Mouse (Mus musculus) myocyte (in vitro differentiated cells): ENCODE measurements around the gene Ppara. TPM values are rescaled to one million over a fixed set of nuclear protein-coding genes. Genes with fewer than 3 reads are reported as not detected.
"Not testable (repeated sequence)": the region's sequence is repeated elsewhere in the genome, so short reads cannot be mapped to it uniquely, and the experiment has no call there.

Source experiments
- H3K27me3 ChIP-seq: one replicate; pipeline ENCODE4 v1.6.1; 2011; ENCODE audit not compliant: control insufficient read depth, insufficient read depth, insufficient read length
- H3K36me3 ChIP-seq: one replicate; pipeline ENCODE4 v1.6.1; 2011; ENCODE audit not compliant: control insufficient read depth, insufficient read depth
- H3K4me2 ChIP-seq: one replicate; pipeline ENCODE4 v1.6.1; 2011; ENCODE audit warnings: low read depth, control low read depth
- H3K4me3 ChIP-seq: one replicate; pipeline ENCODE4 v1.5.1; 2011; ENCODE audit warnings: mild to moderate bottlenecking, control low read depth, moderate library complexity
- H3K79me2 ChIP-seq: one replicate; pipeline ENCODE4 v1.6.1; 2011; ENCODE audit not compliant: control insufficient read depth, insufficient read depth
- H3ac ChIP-seq: one replicate; pipeline ENCODE4 v1.6.1; 2011; ENCODE audit not compliant: control insufficient read depth, insufficient read length
- CEBPB ChIP-seq: IDR thresholded peaks from 2 replicates; pipeline ENCODE4 v1.6.1; 2011; ENCODE audit warnings: mild to moderate bottlenecking, moderate library complexity; ENCODE audit not compliant: poor library complexity, insufficient read depth, severe bottlenecking
- E2F4 ChIP-seq: IDR thresholded peaks from one replicate; pipeline ENCODE4 v1.6.1; 2011; ENCODE audit warnings: mild to moderate bottlenecking, control low read depth, moderate library complexity; ENCODE audit not compliant: insufficient read depth
- MAX ChIP-seq: IDR thresholded peaks from one replicate; pipeline ENCODE4 v1.6.1; 2011; ENCODE audit warnings: low read depth, mild to moderate bottlenecking, control low read depth
- MYOD1 ChIP-seq, 3 experiments: IDR thresholded peaks; one replicate each; pipeline ENCODE4 v1.6.1; 2011; ENCODE audit warnings: control low read depth in 2 of 3, low read depth in 2 of 3, mild to moderate bottlenecking in 2 of 3, moderate library complexity in 1 of 3; ENCODE audit not compliant: insufficient read length in 2 of 3, control insufficient read depth in 1 of 3
- MYOG ChIP-seq, 3 experiments: IDR thresholded peaks; one replicate each; pipeline ENCODE4 v1.6.1; 2011; ENCODE audit warnings: control low read depth in 2 of 3, low read depth in 2 of 3, mild to moderate bottlenecking in 2 of 3; ENCODE audit not compliant: insufficient read length in 2 of 3, control insufficient read depth in 1 of 3, insufficient read depth in 1 of 3
- POLR2A ChIP-seq: IDR thresholded peaks from one replicate; pipeline ENCODE4 v1.6.1; 2011; ENCODE audit warnings: low read depth, mild to moderate bottlenecking, control low read depth, moderate library complexity; ENCODE audit not compliant: insufficient read length
- POLR2AphosphoS2 ChIP-seq: IDR thresholded peaks from one replicate; pipeline ENCODE4 v1.6.1; 2011; ENCODE audit warnings: low read depth, control low read depth; ENCODE audit not compliant: insufficient read length
- REST ChIP-seq: IDR thresholded peaks from one replicate; pipeline ENCODE4 v1.6.1; 2011; ENCODE audit warnings: mild to moderate bottlenecking, control low read depth, moderate library complexity; ENCODE audit not compliant: insufficient read depth, insufficient read length
- SRF ChIP-seq: IDR thresholded peaks from one replicate; pipeline ENCODE4 v1.6.1; 2011; ENCODE audit warnings: low read depth; ENCODE audit not compliant: control insufficient read depth, insufficient read length
- TCF12 ChIP-seq: IDR thresholded peaks from one replicate; pipeline ENCODE4 v1.6.1; 2011; ENCODE audit warnings: mild to moderate bottlenecking, control low read depth; ENCODE audit not compliant: poor library complexity, insufficient read depth, severe bottlenecking
- TCF3 ChIP-seq: IDR thresholded peaks from one replicate; pipeline ENCODE4 v1.6.1; 2011; ENCODE audit warnings: low read depth, control low read depth; ENCODE audit not compliant: insufficient read length
- USF1 ChIP-seq: IDR thresholded peaks from one replicate; pipeline ENCODE4 v1.6.1; 2011; ENCODE audit warnings: low read depth, mild to moderate bottlenecking, control low read depth, moderate library complexity
- polyA plus RNA-seq: library from polyadenylated mRNA; unstranded; fragments of >200 nt; fragmentation: generic; extraction: Trizol; gene quantifications from one replicate; pipeline ENCODE4 v1.2.1, GENCODE M21; 2012; ENCODE audit warnings: missing spikeins

The Ppara gene
- polyA plus RNA-seq, 1 experiment = 0.12 TPM

DNA sequence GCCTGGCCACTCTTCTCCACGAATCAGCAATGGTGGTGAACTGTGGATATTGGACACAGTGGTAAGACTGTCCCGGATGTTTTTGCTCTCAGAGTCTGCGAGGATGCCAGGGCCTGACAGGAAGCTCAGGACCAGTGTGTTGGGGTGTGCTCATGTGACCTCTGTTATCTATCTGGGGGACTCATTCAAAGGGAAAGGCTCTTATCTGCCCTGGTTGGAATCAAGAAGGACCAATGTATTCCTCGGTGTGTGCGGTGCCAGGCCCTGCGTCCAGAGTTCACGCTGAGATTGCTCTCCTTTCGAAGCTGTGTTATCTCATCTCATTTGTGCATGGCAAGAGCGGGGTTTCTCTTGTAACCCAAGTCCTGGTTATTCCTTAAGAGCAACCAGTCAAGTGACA is 39.6 kb downstream of the Ppara start:
- Histone ChIP-seq H3K4me3 (no peak overlapping the region), H3K27me3 (peaks cover 53% of the 10 kb centered on the region), H3ac (no peak overlapping the region), H3K79me2 (no peaks in the 10 kb centered on the region), H3K36me3 (no peaks in the 10 kb centered on the region), H3K4me2 (no peak overlapping the region)
- TF ChIP-seq USF1 (no peak), TCF12 (no peak), CEBPB (no peak), POLR2AphosphoS2 (no peak), SRF (no peak), REST (no peak), MYOD1 (IDR thresholded peaks at IDR 0.05; ENCODE audit: control insufficient read depth in 1 of 3, insufficient read length in 2 of 3, low read depth in 2 of 3) (no peak), MAX (no peak), POLR2A (no peak), MYOG (IDR thresholded peaks at IDR 0.05; ENCODE audit: control insufficient read depth in 1 of 3, insufficient read depth in 1 of 3, insufficient read length in 2 of 3, low read depth in 2 of 3) (no peak), E2F4 (no peak)

DNA sequence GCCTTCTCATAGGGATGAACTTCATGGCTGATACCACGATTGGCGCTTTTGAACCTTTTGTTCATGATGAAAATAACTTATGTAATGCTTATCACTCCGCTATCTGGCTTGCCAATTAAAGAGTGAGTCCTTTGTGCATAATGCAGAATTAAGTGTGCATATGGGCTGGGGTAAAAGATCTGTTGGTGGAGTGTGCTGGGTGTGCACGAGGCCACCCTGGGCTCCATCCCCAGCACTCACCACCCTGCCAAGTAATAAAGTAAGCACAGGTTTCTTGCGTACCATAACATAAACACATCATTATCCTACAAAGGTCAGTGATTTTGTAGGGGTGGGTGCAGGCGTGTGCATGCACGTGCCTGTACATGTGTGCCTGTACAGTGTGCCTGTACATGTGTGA is 40.2 kb downstream of the Ppara start:
- Histone ChIP-seq H3K27me3 (peaks cover 50% of the 10 kb centered on the region), H3K4me2 (no peak overlapping the region)
- TF ChIP-seq MAX (no peak), POLR2A (no peak), MYOG (IDR thresholded peaks at IDR 0.05; ENCODE audit: control insufficient read depth in 1 of 3, insufficient read depth in 1 of 3, insufficient read length in 2 of 3, low read depth in 2 of 3) (no peak), TCF3 (no peak), TCF12 (no peak), E2F4 (no peak), MYOD1 (IDR thresholded peaks at IDR 0.05; ENCODE audit: control insufficient read depth in 1 of 3, insufficient read length in 2 of 3, low read depth in 2 of 3) (no peak), USF1 (no peak), SRF (no peak), POLR2AphosphoS2 (no peak), REST (no peak), CEBPB (no peak)

DNA sequence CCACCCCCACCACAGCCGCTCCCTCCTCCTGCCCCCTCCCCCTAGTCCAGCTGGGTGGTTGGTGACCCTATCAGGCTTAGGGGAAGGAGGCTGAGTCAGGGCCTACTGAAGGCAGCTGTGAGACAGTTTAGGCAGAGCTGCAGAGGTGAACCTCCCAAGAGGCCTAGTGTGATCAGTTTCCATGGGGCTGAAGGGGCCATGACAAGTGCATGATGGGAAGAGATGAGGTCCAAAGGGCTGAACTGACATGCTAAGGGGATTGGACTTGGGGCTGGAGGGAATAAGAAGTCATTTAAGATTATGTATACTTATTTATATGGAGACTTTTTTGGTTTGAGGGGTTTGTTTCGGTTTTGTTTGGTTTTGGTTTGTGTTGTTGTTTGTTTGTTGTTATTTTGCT is 41.5 kb downstream of the Ppara start:
- H3ac ChIP-seq = no peak overlapping the region
- H3K27me3 ChIP-seq = peaks cover 37% of the 10 kb centered on the region
- H3K4me3 ChIP-seq = no peak overlapping the region
- no peaks in the 10 kb centered on the region for H3K36me3 ChIP-seq
- H3K79me2 ChIP-seq = no peaks in the 10 kb centered on the region
- H3K4me2 ChIP-seq = no peak overlapping the region
- TF ChIP-seq E2F4 (no peak), MYOD1 (IDR thresholded peaks at IDR 0.05; ENCODE audit: control insufficient read depth in 1 of 3, insufficient read length in 2 of 3, low read depth in 2 of 3) (no peak), POLR2AphosphoS2 (no peak), TCF3 (no peak), SRF (no peak), POLR2A (no peak), MYOG (IDR thresholded peaks at IDR 0.05; ENCODE audit: control insufficient read depth in 1 of 3, insufficient read depth in 1 of 3, insufficient read length in 2 of 3, low read depth in 2 of 3) (no peak), REST (no peak), USF1 (no peak), MAX (no peak), TCF12 (no peak), CEBPB (no peak)

More for the DNA sequence above, 40.2 kb downstream of the Ppara start:
- Histone ChIP-seq H3ac (no peak overlapping the region), H3K36me3 (no peaks in the 10 kb centered on the region), H3K4me3 (no peak overlapping the region), H3K79me2 (no peaks in the 10 kb centered on the region)

DNA sequence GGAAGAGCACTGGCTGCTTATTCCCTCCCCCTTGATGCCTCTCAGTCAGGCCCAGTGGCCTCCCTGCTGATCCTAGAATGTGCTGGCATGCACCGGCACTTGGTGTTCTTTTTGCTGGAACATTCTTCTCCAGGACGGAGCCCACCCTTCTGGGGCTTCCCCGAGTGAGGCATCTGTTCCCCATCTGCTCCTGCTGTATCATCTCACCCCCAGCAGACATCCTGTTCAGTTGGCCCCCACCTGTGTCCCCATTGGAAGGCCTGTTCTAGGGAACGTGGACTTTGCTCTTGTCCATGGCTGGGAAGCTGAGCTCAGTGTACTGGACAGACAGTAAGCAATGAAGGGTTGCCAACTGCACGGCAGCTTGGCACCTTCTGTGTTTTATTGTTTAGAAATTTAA is 42.0 kb downstream of the Ppara start:
- H3K4me2 ChIP-seq = no peak overlapping the region
- H3K36me3 ChIP-seq = no peaks in the 10 kb centered on the region
- peaks cover 32% of the 10 kb centered on the region for H3K27me3 ChIP-seq
- H3ac ChIP-seq = no peak overlapping the region
- no peak overlapping the region for H3K4me3 ChIP-seq
- TF ChIP-seq POLR2A = no peak
- no peak for TF ChIP-seq MYOG (IDR thresholded peaks at IDR 0.05; ENCODE audit: control insufficient read depth in 1 of 3, insufficient read depth in 1 of 3, insufficient read length in 2 of 3, low read depth in 2 of 3)
- no peak for TF ChIP-seq TCF3
- no peak for TF ChIP-seq USF1
- no peak for TF ChIP-seq MYOD1 (IDR thresholded peaks at IDR 0.05; ENCODE audit: control insufficient read depth in 1 of 3, insufficient read length in 2 of 3, low read depth in 2 of 3)
- no peak for TF ChIP-seq MAX
- no peak for TF ChIP-seq POLR2AphosphoS2
- TF ChIP-seq TCF12 = no peak
- no peak for TF ChIP-seq CEBPB
- no peak for TF ChIP-seq SRF
- TF ChIP-seq E2F4 = no peak
- no peak for TF ChIP-seq REST
- no peaks in the 10 kb centered on the region for H3K79me2 ChIP-seq

DNA sequence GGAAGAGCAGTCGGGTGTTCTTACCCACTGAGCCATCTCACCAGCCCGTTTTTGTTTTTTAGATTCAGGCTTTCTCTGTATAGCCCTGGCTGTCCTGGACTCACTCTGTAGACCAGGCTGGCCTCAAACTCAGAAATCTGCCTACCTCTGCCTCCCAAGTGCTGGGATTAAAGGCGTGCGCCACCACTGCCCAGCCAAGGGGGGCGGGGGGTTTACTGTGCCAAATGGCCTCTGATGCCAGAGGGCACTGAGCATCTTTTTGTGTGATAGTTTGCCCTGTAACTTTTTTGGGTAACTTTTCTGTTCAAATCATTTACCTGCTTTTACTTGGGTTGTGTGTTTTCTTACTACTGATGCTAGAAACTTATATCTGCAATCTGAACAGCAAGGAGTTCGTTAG is 44.1 kb downstream of the Ppara start:
- not testable (repeated sequence) for H3K79me2 ChIP-seq, H3K4me2 ChIP-seq, H3ac ChIP-seq, H3K4me3 ChIP-seq, H3K36me3 ChIP-seq
- H3K27me3 ChIP-seq = peaks cover 14% of the 10 kb centered on the region
